Mouse (Mus musculus) CD4-positive helper T cell, adult 2 months (primary cell): ENCODE data around the gene Gm4303.
"Not testable (repeated sequence)": the region's sequence is repeated elsewhere in the genome, so short reads cannot be mapped to it uniquely, and the experiment has no call there.

Source experiments
- DNase-seq: peaks from one replicate; pipeline ENCODE4 v3.0.0-alpha.2; 2012; ENCODE audit warnings: low read depth, missing footprints, low spot score

Gm4303 gene

GRCm38 (mm10) chr10:100345672-100346071 is at the start of gene Gm4303:
Gm4303 (plus strand) TSS chr10:100345972.
- not testable (repeated sequence) for DNase-seq

GRCm38 (mm10) chr10:100296105-100296504 is 49.7 kb upstream of the Gm4303 start:
- DNase-seq: no peak

GRCm38 (mm10) chr10:100300106-100300505 is 45.7 kb upstream of the Gm4303 start:
- DNase-seq: not testable (repeated sequence)

GRCm38 (mm10) chr10:100335376-100335775 is 10.4 kb upstream of the Gm4303 start, which contains the start of gene Gm4301:
Gm4301 (plus strand) TSS chr10:100335676.
- not testable (repeated sequence) for DNase-seq

GRCm38 (mm10) chr10:100340536-100340935 is 5.2 kb upstream of the Gm4303 start, which contains the start of gene Gm4302:
Gm4302 (plus strand) TSS chr10:100340836.
- DNase-seq: not testable (repeated sequence)

- not testable (repeated sequence) for DNase-seq
These were observed 5.0 kb downstream of the Gm4303 start, which contains the start of gene Gm4305 for GRCm38 (mm10) chr10:100350793-100351192. Gm4305 (plus strand) TSS chr10:100351093.

GRCm38 (mm10) chr10:100356841-100357240 is 11.1 kb downstream of the Gm4303 start:
- DNase-seq: not testable (repeated sequence)

- DNase-seq: not testable (repeated sequence)
These were observed 15.3 kb downstream of the Gm4303 start, which contains the start of gene Gm4307 for GRCm38 (mm10) chr10:100361038-100361437. Gm4307 (plus strand) TSS chr10:100361338.

- not testable (repeated sequence) for DNase-seq
These were observed 36.7 kb downstream of the Gm4303 start, which contains the start of gene Gm4312 for GRCm38 (mm10) chr10:100382460-100382859. Gm4312 (minus strand) TSS chr10:100382560.
